Mouse (Mus musculus) midbrain, embryonic 16.5 days (tissue): Measurements from ENCODE around the gene Fam83c. TPM values are rescaled to one million over a fixed set of nuclear protein-coding genes. Genes with fewer than 3 reads are reported as not detected.
"Not testable (repeated sequence)": the region's sequence is repeated elsewhere in the genome, so short reads cannot be mapped to it uniquely, and the experiment has no call there.

Experiments used
- ATAC-seq: fragments of 200-750 bp; cut with Nextera tagmentation; 2 replicates; pipeline ENCODE4 v1.8.0; 2017; ENCODE audit warnings: moderate TSS enrichment
- H3K27ac ChIP-seq: fragments of 300-500 bp; sonication (generic); 2 replicates; pipeline ENCODE4 v1.5.1; 2014; ENCODE audit warnings: mild to moderate bottlenecking, low read length, mixed read lengths
- H3K27me3 ChIP-seq: fragments of 300-500 bp; sonication (generic); 2 replicates; pipeline ENCODE4 v1.6.1; 2014; ENCODE audit warnings: low read depth, low read length, mixed read lengths; ENCODE audit not compliant: control insufficient read depth, insufficient read depth
- H3K36me3 ChIP-seq: fragments of 300-500 bp; sonication (generic); 2 replicates; pipeline ENCODE4 v1.6.1; 2014; ENCODE audit warnings: mild to moderate bottlenecking, low read length, moderate library complexity, mixed read lengths; ENCODE audit not compliant: control insufficient read depth, insufficient read depth
- H3K4me1 ChIP-seq: fragments of 300-500 bp; sonication (generic); 2 replicates; pipeline ENCODE4 v1.6.1; 2014; ENCODE audit warnings: mild to moderate bottlenecking, low read length, mixed read lengths; ENCODE audit not compliant: control insufficient read depth, insufficient read depth
- H3K4me2 ChIP-seq: fragments of 300-500 bp; sonication (generic); 2 replicates; pipeline ENCODE4 v1.6.1; 2014; ENCODE audit warnings: mild to moderate bottlenecking, low read length, mixed read lengths
- H3K4me3 ChIP-seq: fragments of 300-500 bp; sonication (generic); 2 replicates; pipeline ENCODE4 v1.5.1; 2014; ENCODE audit warnings: low read depth, mild to moderate bottlenecking, low read length, moderate library complexity, mixed read lengths
- H3K9ac ChIP-seq: fragments of 300-500 bp; sonication (generic); 2 replicates; pipeline ENCODE4 v1.6.1; 2014; ENCODE audit warnings: low read depth, low read length, mixed read lengths
- H3K9me3 ChIP-seq: fragments of 300-500 bp; sonication (generic); replicated peaks from 2 replicates; pipeline ENCODE4 v1.6.1; 2014; ENCODE audit warnings: mild to moderate bottlenecking, low read length, mixed read lengths; ENCODE audit not compliant: control insufficient read depth, poor library complexity, severe bottlenecking
- WGBS: fragments of 180-500 bp; shearing (Covaris S2); extraction: QIAGEN DNeasy Blood & Tissue Kit; methylation state at CpG from one replicate; pipeline ENCODE4 v1.1.7; 2014; 5-methylcytosine and 5-hydroxymethylcytosine counted together
- polyA plus RNA-seq: library from polyadenylated mRNA; unstranded; fragments of >200 nt; fragmentation: Nextera tagmentation; extraction: Ambion mirVana; gene quantifications from 2 replicates; pipeline ENCODE4 v1.2.1, GENCODE M21; 2015

Gene Fam83c
- polyA plus RNA-seq, 1 experiment from 2014 or later: 0.49 TPM

GRCm38 (mm10) chr2:155837961-155838360 lies 3.3 kb upstream of the Fam83c start:
- 80% methylated on average over 3 of the region's 3 CpGs for WGBS
- Histone ChIP-seq H3K9ac (no peak overlapping the region), H3K27ac (no peak overlapping the region), H3K9me3 (no peaks in the 10 kb centered on the region), H3K36me3 (no peaks in the 10 kb centered on the region), H3K4me1 (no peaks in the 10 kb centered on the region), H3K27me3 (no peaks in the 10 kb centered on the region), H3K4me3 (no peak overlapping the region), H3K4me2 (no peak overlapping the region)
- no peak for ATAC-seq

- H3K4me3 ChIP-seq, H3K4me2 ChIP-seq, H3K9ac ChIP-seq, H3K27me3 ChIP-seq, ATAC-seq, H3K9me3 ChIP-seq, H3K36me3 ChIP-seq, H3K27ac ChIP-seq: not testable (repeated sequence)
- peaks cover 11% of the 10 kb centered on the region for H3K4me1 ChIP-seq
- 71% methylated on average over 1 of the region's 1 CpGs for WGBS
Observed at GRCm38 (mm10) chr2:155832087-155832486, 2.6 kb downstream of the Fam83c start.

GRCm38 (mm10) chr2:155831302-155831701 lies 3.4 kb downstream of the Fam83c start:
- no peak for ATAC-seq
- Histone ChIP-seq H3K9me3 (no peaks in the 10 kb centered on the region), H3K9ac (no peak overlapping the region), H3K4me3 (no peak overlapping the region), H3K36me3 (no peaks in the 10 kb centered on the region), H3K27me3 (no peaks in the 10 kb centered on the region), H3K27ac (no peak overlapping the region), H3K4me2 (no peak overlapping the region), H3K4me1 (peaks cover 11% of the 10 kb centered on the region)
- WGBS: 67% methylated on average over 9 of the region's 9 CpGs

- Histone ChIP-seq H3K4me2 (no peak overlapping the region), H3K4me1 (peaks cover 12% of the 10 kb centered on the region), H3K9ac (no peak overlapping the region), H3K9me3 (no peaks in the 10 kb centered on the region), H3K27ac (no peak overlapping the region), H3K4me3 (no peak overlapping the region), H3K27me3 (no peaks in the 10 kb centered on the region), H3K36me3 (no peaks in the 10 kb centered on the region)
- no peak for ATAC-seq
- WGBS: 90% methylated on average over 8 of the region's 8 CpGs
Observed at GRCm38 (mm10) chr2:155830841-155831240, 3.8 kb downstream of the Fam83c start.

GRCm38 (mm10) chr2:155826630-155827424 lies 7.8 kb downstream of the Fam83c start, which contains the start of gene Eif6:
Eif6 (minus strand) TSS chr2:155826925.
- Histone ChIP-seq H3K4me1 (peaks cover 22% of the 10 kb centered on the region), H3K27me3 (no peaks in the 10 kb centered on the region), H3K9ac (peak within 1 kb of the TSS; percentile 66), H3K36me3 (peaks cover 9% of the 10 kb centered on the region; the same call in 1 of the 2 replicates), H3K4me2 (peak within 1 kb of the TSS; percentile 82), H3K27ac (peak within 1 kb of the TSS; percentile 87), H3K9me3 (no peaks in the 10 kb centered on the region), H3K4me3 (peak within 1 kb of the TSS; percentile 94)
- WGBS: 2% methylated on average over 27 of the region's 27 CpGs
- peak; percentile 94 for ATAC-seq

GRCm38 (mm10) chr2:155825904-155826629 lies 8.6 kb downstream of the Fam83c start:
- Histone ChIP-seq H3K4me1 (peaks cover 22% of the 10 kb centered on the region), H3K9ac (peak overlapping the region; percentile 66), H3K27ac (peak overlapping the region; percentile 87), H3K4me3 (peak overlapping the region; percentile 94), H3K9me3 (no peaks in the 10 kb centered on the region), H3K36me3 (peaks cover 9% of the 10 kb centered on the region; the same call in 1 of the 2 replicates), H3K27me3 (no peaks in the 10 kb centered on the region), H3K4me2 (peak overlapping the region; percentile 82)
- peak; percentile 34; the same call in 1 of the 2 replicates for ATAC-seq
- WGBS: 3% methylated on average over 50 of the region's 52 CpGs

DNA sequence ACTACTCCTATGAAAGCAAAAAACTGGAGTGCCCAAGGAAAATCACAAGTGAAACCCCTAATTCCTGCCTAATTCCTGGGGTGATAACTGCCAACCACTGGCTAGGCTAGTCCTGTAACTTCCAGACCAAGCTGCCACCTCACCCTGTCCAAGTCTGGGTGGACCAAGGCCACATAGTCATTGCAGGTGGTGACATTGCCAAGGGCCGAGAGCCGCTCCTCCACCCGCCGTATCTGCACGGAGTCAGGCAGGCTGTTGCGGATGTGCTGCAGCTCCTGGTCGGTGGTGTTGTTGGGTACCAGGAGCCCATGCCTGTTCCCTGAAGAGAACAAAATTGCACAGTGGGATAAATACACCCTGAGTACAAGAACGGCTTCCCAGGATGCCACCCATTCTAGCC lies 10.9 kb downstream of the Fam83c start:
- no peaks in the 10 kb centered on the region for H3K27me3 ChIP-seq
- ATAC-seq: no peak
- no peak overlapping the region for H3K27ac ChIP-seq
- H3K4me2 ChIP-seq: no peak overlapping the region
- no peak overlapping the region for H3K9ac ChIP-seq
- H3K9me3 ChIP-seq: no peaks in the 10 kb centered on the region
- H3K4me3 ChIP-seq: no peak overlapping the region
- H3K36me3 ChIP-seq: peaks cover 9% of the 10 kb centered on the region; the same call in 1 of the 2 replicates
- H3K4me1 ChIP-seq: peaks cover 27% of the 10 kb centered on the region
- 95% methylated on average over 8 of the region's 8 CpGs for WGBS

DNA sequence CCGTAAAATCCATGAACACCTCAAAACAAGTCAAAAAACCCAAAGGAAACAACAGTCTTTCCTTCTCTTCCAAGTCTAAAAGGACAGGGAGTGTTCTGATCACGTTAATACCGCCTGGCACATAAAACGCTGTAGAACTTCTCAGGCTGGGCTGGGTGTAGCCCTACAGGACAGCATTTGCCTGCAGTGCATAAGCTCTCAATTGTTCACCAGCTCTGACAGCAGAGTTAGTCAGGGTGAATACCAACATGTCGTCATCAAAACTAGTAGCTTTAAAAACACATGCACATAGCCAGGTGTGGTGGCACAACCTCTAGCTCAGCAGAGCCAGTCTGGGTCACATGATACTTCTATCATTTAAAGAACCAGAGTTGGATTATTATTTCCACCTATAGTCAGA lies 13.9 kb downstream of the Fam83c start:
- Histone ChIP-seq H3K4me3 (no peak overlapping the region), H3K4me1 (peaks cover 24% of the 10 kb centered on the region), H3K9ac (no peak overlapping the region), H3K36me3 (peaks cover 9% of the 10 kb centered on the region; the same call in 1 of the 2 replicates), H3K9me3 (no peaks in the 10 kb centered on the region), H3K27ac (no peak overlapping the region), H3K27me3 (no peaks in the 10 kb centered on the region), H3K4me2 (no peak overlapping the region)
- WGBS: 98% methylated on average over 5 of the region's 5 CpGs
- no peak for ATAC-seq
